Mouse (Mus musculus): Measurements from ENCODE around the gene Rph3al. TPM values are rescaled to one million over a fixed set of nuclear protein-coding genes. Genes with fewer than 3 reads are reported as not detected.

The Rph3al gene
- polyA plus RNA-seq, 1 experiment from 2014 or later = 0.84 TPM

DNA sequence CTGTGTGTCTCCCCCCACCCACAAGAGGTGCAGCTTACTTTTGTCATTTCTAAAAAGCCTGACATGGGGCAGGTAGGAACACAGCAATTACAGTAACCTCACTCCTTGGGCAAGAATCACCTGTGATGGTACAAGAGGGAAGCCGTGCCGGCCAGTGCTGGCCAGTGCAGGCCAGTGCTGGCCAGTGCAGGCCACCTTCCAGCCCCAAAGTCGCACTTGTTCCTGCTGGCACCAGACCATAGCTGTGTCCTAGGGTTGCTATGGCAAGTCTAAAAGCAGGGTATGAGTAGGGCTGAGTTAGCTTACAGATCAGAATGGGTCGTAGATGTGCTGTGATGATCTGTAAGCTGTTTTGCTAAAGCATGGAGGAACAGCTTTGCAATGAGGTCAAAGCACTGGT lies 15.5 kb downstream of the Rph3al start:
- H3K27ac ChIP-seq (replicated peaks) = no peak overlapping the region
- H3K4me2 ChIP-seq (replicated peaks) = no peak overlapping the region
- WGBS = 79% methylated on average over 4 of the region's 4 CpGs
- H3K9ac ChIP-seq (replicated peaks) = no peak overlapping the region
- no peaks in the 10 kb centered on the region for H3K27me3 ChIP-seq
- ATAC-seq (ENCODE audit: low FRiP score, low read depth) = no peak
- no peak overlapping the region for H3K4me3 ChIP-seq
- H3K9me3 ChIP-seq = no peaks in the 10 kb centered on the region
- no peaks in the 10 kb centered on the region for H3K36me3 ChIP-seq
- peaks cover 10% of the 10 kb centered on the region for H3K4me1 ChIP-seq

GRCm38 (mm10) chr11:75919139-75919538 lies 19.1 kb downstream of the Rph3al start:
- Histone ChIP-seq H3K9me3 (no peaks in the 10 kb centered on the region), H3K36me3 (no peaks in the 10 kb centered on the region), H3K4me1 (0 out of 2 replicates have a peak, but pooled peaks cover 4% of the 10 kb centered on the region), H3K27me3 (0 out of 2 replicates have a peak, but pooled peaks cover 4% of the 10 kb centered on the region), H3K4me3 (no peak overlapping the region), H3K27ac (replicated peaks) (no peak overlapping the region), H3K4me2 (replicated peaks) (no peak overlapping the region), H3K9ac (replicated peaks) (no peak overlapping the region)
- WGBS = 98% methylated on average over 6 of the region's 6 CpGs
- no peak for ATAC-seq (ENCODE audit: low FRiP score, low read depth)

DNA sequence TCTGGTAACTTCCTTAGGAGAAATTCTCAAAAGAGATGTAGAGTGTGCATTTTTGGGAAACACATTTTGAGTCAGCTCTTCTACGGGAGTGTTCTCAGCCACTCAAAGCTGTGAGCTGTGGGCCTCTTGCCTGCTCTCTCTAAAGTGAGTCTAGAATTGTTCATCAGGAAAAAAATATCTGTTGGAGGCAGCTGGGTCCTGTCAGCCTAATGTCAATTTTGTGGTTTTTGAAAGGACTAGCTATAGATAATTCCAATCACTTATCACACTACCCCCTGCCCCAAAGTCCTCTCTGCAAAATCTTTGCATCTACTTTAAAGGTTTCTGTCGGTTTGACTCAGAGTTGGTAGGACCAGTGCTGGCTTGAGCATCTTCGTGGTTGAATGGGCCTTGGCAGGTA lies 20.9 kb downstream of the Rph3al start:
- Histone ChIP-seq H3K27ac (replicated peaks) (no peak overlapping the region), H3K4me2 (replicated peaks) (no peak overlapping the region), H3K9ac (replicated peaks) (no peak overlapping the region), H3K27me3 (0 out of 2 replicates have a peak, but pooled peaks cover 4% of the 10 kb centered on the region), H3K9me3 (no peaks in the 10 kb centered on the region), H3K36me3 (no peaks in the 10 kb centered on the region), H3K4me3 (no peak overlapping the region), H3K4me1 (0 out of 2 replicates have a peak, but pooled peaks cover 4% of the 10 kb centered on the region)
- no peak for ATAC-seq (ENCODE audit: low FRiP score, low read depth)
- 84% methylated on average over 3 of the region's 3 CpGs for WGBS

GRCm38 (mm10) chr11:75913953-75914352 lies 24.3 kb downstream of the Rph3al start:
- H3K4me3 ChIP-seq = no peak overlapping the region
- no peak overlapping the region for H3K27ac ChIP-seq (replicated peaks)
- 67% methylated on average over 3 of the region's 3 CpGs for WGBS
- ATAC-seq (ENCODE audit: low FRiP score, low read depth) = no peak
- H3K27me3 ChIP-seq = 0 out of 2 replicates have a peak, but pooled peaks cover 4% of the 10 kb centered on the region
- H3K9me3 ChIP-seq = 0 out of 2 replicates have a peak, but pooled peaks cover 5% of the 10 kb centered on the region
- H3K36me3 ChIP-seq = no peaks in the 10 kb centered on the region
- no peak overlapping the region for H3K9ac ChIP-seq (replicated peaks)
- 0 out of 2 replicates have a peak, but pooled peaks cover 4% of the 10 kb centered on the region for H3K4me1 ChIP-seq
- H3K4me2 ChIP-seq (replicated peaks) = no peak overlapping the region

DNA sequence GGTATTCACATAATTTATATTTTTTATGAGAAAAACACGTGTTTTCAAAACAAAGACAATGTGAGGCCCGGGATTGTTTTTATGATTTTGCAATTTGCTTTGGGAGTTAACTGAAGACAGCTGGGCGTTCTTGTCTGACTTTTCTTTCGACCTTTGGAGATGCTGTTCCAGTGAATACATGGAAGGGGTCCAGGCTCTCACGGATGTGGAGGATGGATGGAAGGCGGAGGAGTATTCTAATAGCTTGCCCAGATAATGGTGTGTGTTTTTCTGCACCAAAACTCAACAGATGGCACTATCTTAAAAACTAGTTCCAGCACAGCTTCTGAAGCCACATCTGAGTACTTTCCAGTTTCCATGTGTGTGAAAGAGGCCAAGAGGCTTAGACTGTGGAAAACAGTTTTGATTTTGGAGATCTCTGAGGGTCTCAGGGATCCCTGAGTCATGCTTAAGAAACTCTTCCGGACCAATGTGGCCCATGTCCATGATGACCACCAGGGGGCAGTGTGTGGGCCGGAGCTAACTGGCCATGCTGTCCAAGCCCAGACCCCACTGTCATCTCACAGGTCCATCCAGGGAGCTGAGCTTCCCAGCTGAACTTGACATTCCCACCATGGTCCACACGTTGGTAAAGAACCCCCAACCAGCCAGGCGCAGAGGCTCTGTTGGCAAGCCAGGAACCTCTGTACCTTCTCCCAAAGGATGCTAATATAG lies 25.1 kb downstream of the Rph3al start:
- H3K9me3 ChIP-seq = 0 out of 2 replicates have a peak, but pooled peaks cover 5% of the 10 kb centered on the region
- H3K9ac ChIP-seq (replicated peaks) = no peak overlapping the region
- H3K27ac ChIP-seq (replicated peaks) = no peak overlapping the region
- WGBS = 54% methylated on average over 10 of the region's 10 CpGs
- 0 out of 2 replicates have a peak, but pooled peaks cover 4% of the 10 kb centered on the region for H3K27me3 ChIP-seq
- no peak overlapping the region for H3K4me3 ChIP-seq
- ATAC-seq (ENCODE audit: low FRiP score, low read depth) = no peak
- no peak overlapping the region for H3K4me2 ChIP-seq (replicated peaks)
- H3K4me1 ChIP-seq = 0 out of 2 replicates have a peak, but pooled peaks cover 4% of the 10 kb centered on the region
- no peaks in the 10 kb centered on the region for H3K36me3 ChIP-seq

GRCm38 (mm10) chr11:75911962-75912361 lies 26.3 kb downstream of the Rph3al start:
- H3K4me3 ChIP-seq = no peak overlapping the region
- H3K36me3 ChIP-seq = no peaks in the 10 kb centered on the region
- no peak overlapping the region for H3K9ac ChIP-seq (replicated peaks)
- 0 out of 2 replicates have a peak, but pooled peaks cover 4% of the 10 kb centered on the region for H3K4me1 ChIP-seq
- no peak overlapping the region for H3K4me2 ChIP-seq (replicated peaks)
- H3K27me3 ChIP-seq = 0 out of 2 replicates have a peak, but pooled peaks cover 4% of the 10 kb centered on the region
- H3K9me3 ChIP-seq = 0 out of 2 replicates have a peak, but pooled peaks cover 5% of the 10 kb centered on the region
- ATAC-seq (ENCODE audit: low FRiP score, low read depth) = no peak
- WGBS = 90% methylated on average over 1 of the region's 1 CpGs
- no peak overlapping the region for H3K27ac ChIP-seq (replicated peaks)

GRCm38 (mm10) chr11:75909702-75910429 lies 28.4 kb downstream of the Rph3al start:
- no peak overlapping the region for H3K4me3 ChIP-seq
- no peak overlapping the region for H3K27ac ChIP-seq (replicated peaks)
- H3K4me2 ChIP-seq (replicated peaks) = no peak overlapping the region
- no peaks in the 10 kb centered on the region for H3K36me3 ChIP-seq
- no peak for ATAC-seq (ENCODE audit: low FRiP score, low read depth)
- H3K27me3 ChIP-seq = no peaks in the 10 kb centered on the region
- H3K9me3 ChIP-seq = 0 out of 2 replicates have a peak, but pooled peaks cover 5% of the 10 kb centered on the region
- H3K9ac ChIP-seq (replicated peaks) = no peak overlapping the region
- WGBS = 83% methylated on average over 8 of the region's 9 CpGs
- peaks cover 3% of the 10 kb centered on the region for H3K4me1 ChIP-seq

GRCm38 (mm10) chr11:75907406-75907805 lies 30.8 kb downstream of the Rph3al start:
- H3K4me1 ChIP-seq = peaks cover 11% of the 10 kb centered on the region
- no peak overlapping the region for H3K4me2 ChIP-seq (replicated peaks)
- no peak overlapping the region for H3K27ac ChIP-seq (replicated peaks)
- 0 out of 2 replicates have a peak, but pooled peaks cover 5% of the 10 kb centered on the region for H3K9me3 ChIP-seq
- WGBS = 71% methylated on average over 4 of the region's 4 CpGs
- no peak overlapping the region for H3K9ac ChIP-seq (replicated peaks)
- H3K36me3 ChIP-seq = no peaks in the 10 kb centered on the region
- H3K4me3 ChIP-seq = no peak overlapping the region
- no peak for ATAC-seq (ENCODE audit: low FRiP score, low read depth)
- no peaks in the 10 kb centered on the region for H3K27me3 ChIP-seq

DNA sequence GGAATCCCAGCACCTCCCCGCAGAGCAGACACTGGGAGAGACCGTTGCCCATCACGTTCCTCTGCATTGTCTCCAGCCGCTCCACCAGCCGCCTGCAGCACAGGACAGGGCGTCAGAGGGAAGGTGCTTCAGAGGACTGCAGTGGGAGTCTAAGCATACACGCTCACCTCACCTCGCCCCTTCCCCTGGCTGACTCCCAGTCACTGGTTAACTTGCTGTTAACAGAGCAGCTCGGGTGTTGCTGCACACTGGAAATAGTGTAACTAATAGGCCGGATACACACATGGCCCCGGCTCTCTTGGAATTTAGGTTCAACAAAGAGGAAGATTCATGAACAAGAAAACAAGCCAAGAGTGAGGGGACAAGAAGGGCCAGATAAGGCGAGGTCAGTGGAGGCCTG lies 31.7 kb downstream of the Rph3al start:
- no peak for ATAC-seq (ENCODE audit: low FRiP score, low read depth)
- Histone ChIP-seq H3K9ac (replicated peaks) (no peak overlapping the region), H3K27ac (replicated peaks) (no peak overlapping the region), H3K4me1 (peaks cover 13% of the 10 kb centered on the region), H3K9me3 (no peaks in the 10 kb centered on the region), H3K4me2 (replicated peaks) (no peak overlapping the region), H3K4me3 (no peak overlapping the region), H3K36me3 (no peaks in the 10 kb centered on the region), H3K27me3 (no peaks in the 10 kb centered on the region)
- WGBS = 56% methylated on average over 12 of the region's 12 CpGs

DNA sequence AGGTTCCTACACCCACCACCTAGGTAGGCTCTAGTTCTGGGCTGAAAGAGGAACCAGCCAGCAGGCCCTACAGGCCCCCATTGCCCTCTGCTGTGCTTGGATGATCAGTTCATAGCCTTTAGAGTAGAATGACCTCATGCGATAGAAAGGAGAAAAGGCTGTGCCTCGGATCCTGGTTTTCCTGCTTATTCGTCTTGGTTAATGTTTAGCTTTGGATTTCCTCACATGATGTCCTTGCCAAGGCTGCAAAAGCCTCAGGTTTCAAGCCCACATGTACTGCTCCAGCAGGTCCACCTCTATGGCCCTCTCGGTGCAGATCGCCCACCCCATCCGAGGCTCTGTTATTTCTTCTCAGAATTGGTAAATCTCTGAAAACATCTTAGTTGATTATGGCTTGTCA lies 33.2 kb downstream of the Rph3al start:
- Histone ChIP-seq H3K9ac (replicated peaks) (no peak overlapping the region), H3K4me1 (peaks cover 16% of the 10 kb centered on the region), H3K36me3 (no peaks in the 10 kb centered on the region), H3K27me3 (no peaks in the 10 kb centered on the region), H3K4me3 (no peak overlapping the region), H3K27ac (replicated peaks) (no peak overlapping the region), H3K4me2 (replicated peaks) (no peak overlapping the region), H3K9me3 (no peaks in the 10 kb centered on the region)
- WGBS = 82% methylated on average over 6 of the region's 6 CpGs
- ATAC-seq (ENCODE audit: low FRiP score, low read depth) = no peak

DNA sequence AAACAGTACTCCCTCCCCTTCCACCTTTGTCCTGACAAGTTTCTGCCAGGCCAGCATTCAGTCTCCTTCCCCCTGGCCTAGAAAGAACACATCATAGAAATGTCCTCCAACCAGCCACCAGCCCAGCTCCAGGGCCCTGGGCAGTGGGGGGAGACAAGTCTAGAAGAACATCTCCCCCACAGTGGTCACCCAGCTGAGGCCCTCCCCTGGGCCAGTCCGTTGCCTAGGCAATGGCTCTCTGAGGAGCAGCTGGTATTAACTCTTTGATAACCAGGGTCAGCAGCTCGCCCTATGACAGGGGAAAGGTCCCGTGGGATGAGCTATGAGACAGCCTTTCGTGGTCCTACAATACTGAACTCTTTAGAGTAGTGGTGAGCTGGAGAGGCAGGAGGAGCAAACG lies 33.7 kb downstream of the Rph3al start:
- 21% methylated on average over 5 of the region's 5 CpGs for WGBS
- H3K36me3 ChIP-seq = no peaks in the 10 kb centered on the region
- H3K27ac ChIP-seq (replicated peaks) = no peak overlapping the region
- no peaks in the 10 kb centered on the region for H3K27me3 ChIP-seq
- no peak overlapping the region for H3K4me3 ChIP-seq
- H3K4me1 ChIP-seq = peaks cover 18% of the 10 kb centered on the region
- H3K4me2 ChIP-seq (replicated peaks) = no peak overlapping the region
- H3K9ac ChIP-seq (replicated peaks) = peak overlapping the region; percentile 11; the same call in 1 of the 2 replicates
- no peak; the same call in 1 of the 2 replicates for ATAC-seq (ENCODE audit: low FRiP score, low read depth)
- H3K9me3 ChIP-seq = no peaks in the 10 kb centered on the region

DNA sequence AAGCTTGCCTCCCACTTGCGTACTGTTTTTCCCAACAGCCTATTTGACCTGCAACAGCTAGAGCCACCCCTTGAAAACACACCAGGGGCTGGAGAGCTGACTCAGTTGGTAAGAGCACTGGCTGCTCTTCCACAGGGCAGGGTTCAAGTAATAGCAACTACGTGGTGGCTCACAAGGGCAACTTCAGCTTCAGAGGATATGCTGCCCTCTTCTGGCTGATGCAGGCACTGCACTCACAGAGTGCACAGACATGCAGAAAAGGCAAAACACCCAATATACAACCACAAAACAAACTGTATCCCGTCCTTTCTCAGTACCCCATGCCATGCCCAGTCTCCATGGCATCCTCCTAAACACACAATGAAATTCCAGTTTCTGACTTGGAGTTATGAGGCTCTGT lies 34.7 kb downstream of the Rph3al start:
- 70% methylated on average over 3 of the region's 3 CpGs for WGBS
- ATAC-seq (ENCODE audit: low FRiP score, low read depth) = no peak

More for the DNA sequence above, 34.7 kb downstream of the Rph3al start:
- Histone ChIP-seq H3K9ac (replicated peaks) (no peak overlapping the region), H3K27ac (replicated peaks) (no peak overlapping the region), H3K9me3 (no peaks in the 10 kb centered on the region), H3K4me1 (peaks cover 21% of the 10 kb centered on the region), H3K4me3 (no peak overlapping the region), H3K4me2 (replicated peaks) (no peak overlapping the region), H3K36me3 (no peaks in the 10 kb centered on the region), H3K27me3 (no peaks in the 10 kb centered on the region)
